Mouse (Mus musculus) neutrophil, adult 5-6 weeks (primary cell): ENCODE measurements at regions not wholly inside any gene's neighbourhood (a gene's known extent, or its start where the extent isn't known, plus 50 kb on each side); places are given as distances from the start of the nearest gene placed in this dataset.

Source experiments
- ATAC-seq: fragments of 151-379, 151-347 bp; 2 replicates; pipeline ENCODE4 v1.8.0; 2017; ENCODE audit warnings: mild to moderate bottlenecking, moderate TSS enrichment; ENCODE audit not compliant: insufficient number of reproducible peaks, poor library complexity, low FRiP score, severe bottlenecking; ENCODE audit errors: extremely low read depth

GRCm38 (mm10) chr2:169461491-169462039 is 126.0 kb downstream of the Gm11011 start:
- ATAC-seq = no peak

- no peak for ATAC-seq
Observed at GRCm38 (mm10) chr2:169452956-169453355, 134.6 kb downstream of the Gm11011 start.

DNA sequence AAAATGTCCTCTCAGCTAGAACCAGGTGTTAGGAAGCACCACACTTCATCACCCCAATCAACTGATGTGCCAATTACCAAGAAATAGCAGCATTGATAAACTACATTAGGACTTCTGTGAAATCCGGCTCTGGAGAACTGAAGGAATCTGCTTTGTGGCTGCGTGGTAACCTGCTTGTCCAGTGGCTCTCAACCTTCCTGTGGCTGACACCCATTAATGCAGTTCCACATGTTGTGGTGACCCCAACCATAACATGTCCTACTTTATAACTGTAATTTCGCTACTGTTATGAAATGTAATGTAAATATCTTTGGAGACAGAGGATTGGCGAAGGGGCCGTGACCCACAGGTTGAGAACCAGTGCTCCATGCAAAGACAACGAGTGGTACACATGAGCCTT is 136.7 kb downstream of the Gm11011 start:
- ATAC-seq = no peak

DNA sequence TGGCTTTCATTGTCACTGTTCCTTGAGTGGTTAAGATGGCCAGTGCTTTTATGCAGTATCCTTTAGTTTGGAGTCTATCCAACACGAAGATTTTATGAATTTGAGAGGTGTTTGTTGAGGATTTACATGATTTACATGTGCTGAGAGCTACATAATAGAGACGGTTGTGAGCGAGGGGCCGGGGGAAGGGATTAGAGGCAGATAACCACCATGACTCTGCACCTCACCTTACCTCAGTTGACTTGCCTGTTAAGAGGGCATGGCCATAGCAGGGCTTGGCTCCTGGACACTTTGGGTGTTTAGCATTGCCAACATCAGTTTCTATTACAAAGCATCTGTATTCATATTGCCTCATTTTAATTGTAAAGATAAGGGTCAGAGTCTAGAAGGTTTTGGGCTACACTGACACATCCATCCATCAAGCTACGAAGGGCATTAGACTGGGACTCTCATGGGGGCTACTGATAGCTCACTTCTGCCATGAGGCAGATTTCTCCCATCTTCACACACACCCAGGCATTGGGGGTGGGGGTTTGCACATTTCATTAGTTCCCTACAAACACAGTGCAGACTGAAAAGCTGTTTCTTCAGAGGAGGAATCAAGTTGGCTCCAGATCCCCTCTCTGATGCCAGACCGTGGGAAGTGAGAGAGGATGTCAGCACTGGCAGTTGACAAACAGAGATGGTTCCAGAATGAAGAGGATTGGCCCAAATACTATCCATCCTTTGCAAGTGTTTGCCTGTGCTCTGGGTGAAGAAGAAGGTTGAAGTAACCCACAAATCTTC is 139.9 kb downstream of the Gm11011 start:
- ATAC-seq = no peak

DNA sequence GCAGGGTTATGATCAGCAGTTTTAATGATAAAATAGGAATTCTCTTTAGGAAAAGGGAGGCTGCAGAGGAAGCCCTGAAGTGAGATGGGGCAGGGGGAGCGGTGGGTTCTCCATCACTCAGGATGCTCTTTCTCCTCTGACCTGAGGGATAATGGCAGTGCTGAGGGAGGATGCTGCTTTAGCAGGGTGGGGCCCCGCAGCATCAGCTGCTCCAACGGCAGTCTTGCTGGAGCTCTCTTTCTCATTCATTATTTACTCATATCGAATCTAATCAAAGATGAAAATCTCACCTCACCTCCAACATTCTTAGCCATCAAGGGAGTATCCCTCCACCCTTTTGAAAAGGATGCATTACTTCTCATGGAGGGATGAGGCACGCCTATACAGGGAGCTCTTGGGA is 141.7 kb downstream of the Gm11011 start:
- no peak for ATAC-seq

DNA sequence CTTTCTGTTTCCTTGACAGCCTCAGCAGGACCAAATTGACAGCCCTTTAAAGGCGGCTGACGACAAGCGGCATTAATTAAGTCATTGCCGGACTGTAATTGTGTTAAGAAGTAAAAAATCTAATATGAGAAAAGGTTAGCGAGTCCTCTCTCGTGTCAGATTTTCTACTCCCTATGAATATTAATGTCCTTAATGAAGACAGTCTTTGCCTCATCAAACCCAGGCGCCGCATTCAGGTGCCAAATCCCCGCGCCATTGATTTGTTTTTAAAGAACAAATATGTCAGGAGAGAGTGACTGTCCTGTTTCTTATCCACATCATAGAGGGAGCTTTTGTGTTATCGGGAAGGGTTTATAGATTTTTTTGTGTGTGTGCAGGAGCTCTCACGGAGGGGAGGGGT is 142.2 kb downstream of the Gm11011 start:
- ATAC-seq = no peak

DNA sequence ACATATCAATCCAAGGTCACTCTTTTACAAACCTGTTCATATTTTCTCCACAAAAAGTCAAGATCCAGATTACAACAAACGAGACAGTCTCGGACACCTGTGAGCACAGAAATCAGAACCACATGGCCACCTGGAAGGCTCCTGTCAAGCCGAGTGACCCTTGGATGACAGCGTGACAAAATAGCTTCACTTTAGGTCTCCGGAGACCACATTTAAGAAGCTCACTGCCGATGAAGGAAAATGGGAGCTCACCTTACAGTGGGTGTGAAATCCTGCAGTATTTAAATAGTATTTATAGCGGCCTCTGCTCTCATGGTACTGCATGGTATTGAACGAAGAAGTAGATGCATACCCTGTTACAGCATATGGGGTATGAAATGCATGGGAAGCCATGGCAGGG is 144.3 kb downstream of the Gm11011 start:
- ATAC-seq = no peak

GRCm38 (mm10) chr2:169431516-169431915 is 156.0 kb downstream of the Gm11011 start:
- ATAC-seq = no peak

- ATAC-seq = no peak
Observed at GRCm38 (mm10) chr2:169429411-169429810, 158.1 kb downstream of the Gm11011 start.

DNA sequence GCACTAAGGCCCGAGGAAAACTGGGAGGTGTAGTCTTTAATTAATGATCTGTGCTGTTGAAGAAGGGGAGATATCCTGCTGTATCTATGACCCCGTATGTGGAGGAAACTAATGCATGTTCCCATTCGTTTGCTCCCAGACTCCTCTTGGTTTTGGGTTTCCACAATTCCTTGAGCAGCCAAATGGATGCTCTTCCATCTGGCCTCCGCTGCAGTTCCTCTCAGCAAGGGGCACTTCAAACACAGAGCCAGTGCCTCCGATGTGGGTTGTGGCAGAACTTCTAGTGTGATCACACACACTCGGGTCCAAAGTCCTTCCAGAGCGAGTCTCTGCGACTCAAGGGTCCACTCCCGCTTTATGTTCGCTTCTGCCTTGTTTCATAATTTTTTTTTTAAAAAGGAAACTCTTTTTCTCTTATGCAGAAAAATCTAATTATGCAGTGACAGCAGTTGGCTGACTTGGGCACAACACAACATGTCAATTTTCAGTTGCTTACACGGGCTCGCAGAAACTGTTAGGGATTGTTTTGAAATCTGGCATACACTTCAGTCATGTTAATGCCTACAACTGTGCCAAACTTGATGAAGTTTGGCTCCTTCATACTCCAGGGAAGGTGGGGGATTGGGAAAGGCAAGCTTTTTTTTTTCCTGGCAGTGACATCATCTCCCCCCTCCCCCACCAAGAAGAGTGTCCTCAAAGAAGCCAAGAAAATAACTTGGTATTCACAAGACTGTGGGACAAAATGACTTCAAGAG is 163.2 kb downstream of the Gm11011 start:
- no peak for ATAC-seq

DNA sequence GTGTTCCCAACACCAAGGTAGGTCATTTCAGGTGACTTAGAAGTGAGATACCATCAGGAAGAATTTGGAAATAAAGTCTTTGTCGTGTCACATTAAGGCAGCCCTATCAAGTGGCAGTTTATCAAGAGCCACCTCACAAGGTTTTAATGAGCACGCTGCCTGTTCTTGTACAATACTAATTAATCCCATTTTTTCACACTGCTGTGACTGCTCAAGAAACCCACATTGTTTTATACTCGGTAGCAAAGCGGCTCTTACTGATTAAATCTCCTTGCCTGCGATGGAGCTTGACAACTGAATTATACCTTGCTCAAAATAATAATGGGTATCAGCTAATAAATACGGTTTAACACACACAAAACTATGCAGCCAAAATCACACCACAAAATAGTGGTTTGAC is 175.2 kb downstream of the Gm11011 start:
- no peak for ATAC-seq

DNA sequence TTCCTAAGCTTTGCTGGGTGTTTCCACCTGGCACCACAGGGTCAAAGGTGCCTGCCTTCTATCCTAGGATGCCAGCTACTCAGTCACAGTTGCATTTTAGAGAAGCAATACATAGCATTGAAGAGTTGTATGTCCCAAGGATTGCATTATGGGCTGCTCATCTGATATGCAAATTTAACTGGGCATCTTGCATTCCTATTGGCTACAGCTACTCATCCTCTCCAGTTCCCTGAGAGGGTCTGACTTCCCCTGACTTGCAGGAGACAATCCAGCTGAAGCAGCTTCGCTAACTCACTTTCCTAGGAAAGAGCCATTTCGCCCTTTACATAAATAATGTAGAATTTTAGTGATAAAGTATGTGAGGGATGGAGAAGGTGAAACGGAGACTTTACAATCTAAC is 177.5 kb downstream of the Gm11011 start:
- no peak for ATAC-seq

DNA sequence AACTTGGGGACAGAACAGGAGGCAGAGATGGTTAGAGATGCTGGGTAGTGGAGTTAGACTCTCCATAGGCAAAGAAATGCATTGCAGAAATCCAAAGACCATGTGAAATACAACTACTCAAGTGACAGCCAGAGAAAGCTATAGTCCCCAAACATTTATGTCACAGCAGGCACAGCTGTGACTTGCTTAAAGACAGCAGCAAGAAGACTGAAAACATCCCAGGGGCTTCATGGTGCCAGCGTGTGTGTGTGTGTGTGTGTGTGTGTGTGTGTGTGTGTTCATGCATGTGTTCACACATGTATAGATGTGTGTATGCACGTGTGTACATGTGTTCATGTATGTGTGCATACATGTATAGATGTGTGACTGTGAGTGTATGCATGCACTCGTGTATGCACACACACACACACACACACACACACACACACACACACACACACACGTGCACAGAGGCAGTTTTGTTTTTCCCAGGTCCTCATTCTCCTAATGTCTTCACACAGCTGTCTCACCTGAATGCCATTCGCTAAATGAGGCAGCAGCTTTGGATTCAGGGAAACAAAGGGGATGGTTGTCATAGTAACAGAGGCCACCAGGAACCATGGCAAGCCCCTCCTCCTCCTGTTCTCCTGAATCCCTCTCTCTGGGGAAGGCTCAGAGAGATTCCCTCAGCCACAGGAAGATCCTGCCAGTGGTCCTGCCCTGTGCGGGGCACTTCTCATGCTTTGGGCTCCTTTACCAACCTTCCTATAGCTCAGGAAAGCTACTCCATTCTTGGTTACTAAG is 182.4 kb downstream of the Gm11011 start:
- no peak for ATAC-seq

GRCm38 (mm10) chr2:169397758-169398157 is 189.8 kb downstream of the Gm11011 start:
- no peak for ATAC-seq

GRCm38 (mm10) chr2:169397013-169397412 is 190.5 kb downstream of the Gm11011 start:
- ATAC-seq = no peak

DNA sequence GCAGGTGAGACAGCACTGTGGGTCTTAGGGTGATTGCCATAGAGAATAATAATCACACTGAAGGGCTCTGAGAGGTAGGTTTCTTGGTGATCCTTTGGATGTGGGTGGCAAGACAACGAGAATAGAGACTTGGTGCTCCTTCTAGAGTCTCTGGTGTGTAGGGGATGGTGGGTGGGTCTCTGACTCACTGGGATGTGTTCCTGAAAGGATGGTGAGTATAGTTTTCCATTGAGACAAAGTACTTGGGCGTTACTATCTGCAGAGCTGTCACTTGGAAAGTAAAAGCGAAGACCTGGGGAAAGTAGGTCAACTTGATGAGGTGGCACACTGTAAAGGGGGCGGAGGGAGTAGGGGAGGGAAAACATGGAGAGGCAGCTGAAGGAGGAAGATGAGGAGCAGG is 191.3 kb downstream of the Gm11011 start:
- ATAC-seq = no peak

- no peak for ATAC-seq
Observed at GRCm38 (mm10) chr2:169389611-169390010, 197.9 kb downstream of the Gm11011 start.

DNA sequence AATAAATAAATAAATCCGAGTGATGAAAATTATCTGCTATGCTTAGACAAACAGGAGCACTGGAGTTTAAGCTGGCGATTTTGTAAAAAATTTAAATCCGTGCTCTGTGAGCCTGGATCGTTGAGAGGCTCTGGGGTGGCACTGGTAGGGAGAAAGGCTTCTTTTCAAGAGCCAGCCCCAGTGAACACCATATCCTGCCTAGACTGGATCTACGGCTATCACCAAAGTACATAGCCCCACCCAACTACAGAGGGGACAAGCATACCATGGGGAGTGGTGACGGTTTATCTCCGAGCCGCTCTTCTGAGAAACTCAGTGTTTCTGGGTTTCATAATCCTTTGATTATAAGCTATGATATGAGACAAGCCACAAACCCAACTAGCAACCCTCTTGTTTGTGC is 199.0 kb downstream of the Gm11011 start:
- ATAC-seq = no peak

- no peak for ATAC-seq
Observed at GRCm38 (mm10) chr2:169387765-169388518, 199.6 kb downstream of the Gm11011 start.
